In the genomic region with DNA sequence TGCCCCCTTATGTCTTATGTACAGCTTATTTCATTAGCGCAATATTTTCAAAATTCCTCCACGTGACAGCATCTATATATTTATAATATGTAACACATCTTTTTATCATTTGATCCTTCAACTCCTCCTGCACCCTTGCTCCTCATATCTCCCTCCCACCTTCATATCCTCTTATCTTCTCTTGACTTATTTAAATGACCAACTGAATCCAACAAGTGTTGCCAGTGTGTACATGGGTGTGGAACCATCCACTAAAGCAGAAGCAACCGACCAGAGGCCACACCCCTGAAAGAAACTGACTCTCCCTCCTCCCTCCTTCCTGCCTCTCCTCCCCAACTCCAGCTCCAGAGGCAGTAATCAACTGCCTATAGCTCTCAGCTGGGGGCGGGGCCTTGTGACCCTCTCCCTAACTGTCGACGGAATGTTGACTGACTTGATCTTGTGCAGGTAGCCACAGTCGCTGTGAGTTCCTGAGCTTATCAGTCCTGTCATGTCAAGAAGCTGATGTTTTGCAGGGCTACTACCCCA, we compare ENCODE assay signal across 15 mouse cellular contexts. TPM values are rescaled to one million over a fixed set of nuclear protein-coding genes. Genes with fewer than 3 reads are reported as not detected.
A peak's percentile ranks its signal among the peaks of the same experiment; 100 is the strongest.
DNase-seq lines count a peak whose midpoint lies in the region; ATAC-seq and TF ChIP-seq lines count a peak whose summit lies in the region.
"Had no signal": no experiment of that assay in that cellular context is flagged by ENCODE, and none has a peak within 500 bp of the region (broad histone marks: within the 10 kb centered on the region; RNA-seq: fewer than 3 reads in every experiment).

No protein-coding gene starts in this region.

- no peaks in the 10 kb centered on the region for H3K27me3 ChIP-seq in intestine, embryonic 14.5 days (replicated peaks; ENCODE audit: control insufficient read depth, insufficient read depth, low read length)
- H3K27me3 ChIP-seq in intestine, postnatal 0 days (replicated peaks; ENCODE audit: control insufficient read depth, insufficient read depth, low read length): no peaks in the 10 kb centered on the region
- H3K27me3 ChIP-seq in intestine, embryonic 15.5 days (replicated peaks): no peaks in the 10 kb centered on the region

- no peaks in the 10 kb centered on the region for H3K36me3 ChIP-seq in intestine, embryonic 14.5 days (ENCODE audit: control insufficient read depth, insufficient read depth, low read length)
- no peaks in the 10 kb centered on the region for H3K36me3 ChIP-seq in intestine, postnatal 0 days (ENCODE audit: control insufficient read depth, insufficient read depth)
- no peaks in the 10 kb centered on the region for H3K36me3 ChIP-seq in intestine, embryonic 15.5 days
- H3K36me3 ChIP-seq: limb, embryonic 12.5 days; midbrain, embryonic 12.5 days had no signal

- H3K4me2 ChIP-seq in intestine, embryonic 14.5 days (ENCODE audit: low read length): no peak overlapping the region
- no peak overlapping the region for H3K4me2 ChIP-seq in intestine, postnatal 0 days (replicated peaks; ENCODE audit: low read depth)
- H3K4me2 ChIP-seq in intestine, embryonic 15.5 days (replicated peaks): no peak overlapping the region
- H3K4me2 ChIP-seq: limb, embryonic 12.5 days; midbrain, embryonic 12.5 days had no signal

- no peak for DNase-seq in intestine, embryonic 14.5 days (ENCODE audit: low spot score)
- DNase-seq in c-Kit-negative CD71-positive TER-119-positive erythroid progenitor cells, embryonic 14.5 days (ENCODE audit: low read depth, low spot score): peak; percentile 60
- peak; percentile 12 to 34 for DNase-seq in spleen, postnatal 36 days (ENCODE audit: low spot score in 2 of 2)
- DNase-seq in kidney, postnatal 4 days: no peak
- DNase-seq in lung, adult 18-20 months: no peak
- DNase-seq: adrenal gland, postnatal 10 days; cerebellum, adult 9-11 months; heart, adult 11 months; kidney, postnatal 10 days had no signal

- no peak for TF ChIP-seq CTCF in intestine, postnatal 0 days (IDR thresholded peaks at IDR 0.05; ENCODE audit: low read depth)

- no peak overlapping the region for H3K4me3 ChIP-seq in intestine, embryonic 14.5 days (ENCODE audit: low read depth, low read length)
- H3K4me3 ChIP-seq in intestine, postnatal 0 days (ENCODE audit: low read depth, low read length): no peak overlapping the region
- no peak overlapping the region for H3K4me3 ChIP-seq in intestine, embryonic 15.5 days (replicated peaks)
- H3K4me3 ChIP-seq: limb, embryonic 12.5 days; midbrain, embryonic 12.5 days had no signal

- no peak overlapping the region for H3K27ac ChIP-seq in intestine, embryonic 14.5 days (ENCODE audit: low read depth)
- H3K27ac ChIP-seq in intestine, postnatal 0 days (ENCODE audit: low read depth, low read length): no peak overlapping the region
- no peak overlapping the region for H3K27ac ChIP-seq in intestine, embryonic 15.5 days
- H3K27ac ChIP-seq: limb, embryonic 12.5 days; midbrain, embryonic 12.5 days had no signal

- no peaks in the 10 kb centered on the region for H3K9me3 ChIP-seq in intestine, embryonic 14.5 days (ENCODE audit: control insufficient read depth, low read length)
- H3K9me3 ChIP-seq in intestine, postnatal 0 days (ENCODE audit: control insufficient read depth): no peaks in the 10 kb centered on the region
- H3K9me3 ChIP-seq in intestine, embryonic 15.5 days: no peaks in the 10 kb centered on the region
- H3K9me3 ChIP-seq: limb, embryonic 12.5 days; midbrain, embryonic 12.5 days had no signal

- 35% methylated on average over 7 of the region's 7 CpGs for WGBS in intestine, embryonic 14.5 days
- 43% methylated on average over 7 of the region's 7 CpGs for WGBS in intestine, postnatal 0 days
- 48% methylated on average over 7 of the region's 7 CpGs for WGBS in intestine, embryonic 15.5 days

- H3K9ac ChIP-seq in intestine, embryonic 14.5 days (ENCODE audit: low read length): no peak overlapping the region
- H3K9ac ChIP-seq in intestine, postnatal 0 days (ENCODE audit: low read depth, low read length): no peak overlapping the region
- no peak overlapping the region for H3K9ac ChIP-seq in intestine, embryonic 15.5 days
- H3K9ac ChIP-seq: limb, embryonic 12.5 days; midbrain, embryonic 12.5 days had no signal

- peak; percentile 47; the same call in 1 of the 2 replicates for ATAC-seq in intestine, embryonic 14.5 days (replicated peaks; ENCODE audit: low FRiP score, low TSS enrichment, low read depth)
- ATAC-seq in intestine, postnatal 0 days: no peak
- ATAC-seq in intestine, embryonic 15.5 days: peak; percentile 53; the same call in 1 of the 2 replicates
- no peak for ATAC-seq in CD4-positive, CD25-positive, alpha-beta regulatory T cell, adult 4 months
- ATAC-seq: forebrain, embryonic 14.5 days had no signal

- H3K4me1 ChIP-seq in intestine, embryonic 14.5 days (replicated peaks; ENCODE audit: control insufficient read depth, insufficient read depth, low read length): no peaks in the 10 kb centered on the region
- no peaks in the 10 kb centered on the region for H3K4me1 ChIP-seq in intestine, postnatal 0 days (replicated peaks; ENCODE audit: control insufficient read depth, insufficient read depth, low read length)
- H3K4me1 ChIP-seq in intestine, embryonic 15.5 days (replicated peaks): no peaks in the 10 kb centered on the region
- H3K4me1 ChIP-seq: limb, embryonic 12.5 days; midbrain, embryonic 12.5 days had no signal

RNA-seq across cellular contexts. Expression of gene Ammecr1, which starts 6.0 kb away (rescaled TPM):
- polyA plus RNA-seq in intestine, embryonic 14.5 days (2014; fragmentation: Nextera tagmentation; extraction: Ambion mirVana): 11.7 and 12.8 TPM in 2 replicates
- 4.0 and 4.8 TPM in 2 replicates for polyA plus RNA-seq in intestine, postnatal 0 days (2015; fragmentation: Nextera tagmentation; extraction: Ambion mirVana)
- polyA plus RNA-seq in intestine, embryonic 15.5 days (2015; fragmentation: Nextera tagmentation; extraction: Ambion mirVana): 9.8 and 11.0 TPM in 2 replicates
- polyA plus RNA-seq in CD4-positive, CD25-positive, alpha-beta regulatory T cell, adult 4 months (2017; shearing (Covaris generic)): 1 to 10 TPM; 6.4 to 9.2 TPM

Comparison
In these comparisons a context has a peak if more than half of its experiments do, and no peak if none do; other contexts are left out.
1. ATAC-seq: peak in intestine, embryonic 14.5 days (single experiment) and intestine, embryonic 15.5 days (single experiment); none in intestine, postnatal 0 days (single experiment) and CD4-positive, CD25-positive, alpha-beta regulatory T cell, adult 4 months (single experiment).
2. DNase-seq: peak in c-Kit-negative CD71-positive TER-119-positive erythroid progenitor cells, embryonic 14.5 days (single experiment) and spleen, postnatal 36 days (2 of 2); none in intestine, embryonic 14.5 days (single experiment), kidney, postnatal 4 days (0 of 2) and lung, adult 18-20 months (0 of 2).